Mouse (Mus musculus): Measurements from ENCODE around the gene Sema7a. TPM values are rescaled to one million over a fixed set of nuclear protein-coding genes. Genes with fewer than 3 reads are reported as not detected.

Gene Sema7a
- total and polyA plus RNA-seq, 2 experiments = 0.09 to 0.53 TPM

DNA sequence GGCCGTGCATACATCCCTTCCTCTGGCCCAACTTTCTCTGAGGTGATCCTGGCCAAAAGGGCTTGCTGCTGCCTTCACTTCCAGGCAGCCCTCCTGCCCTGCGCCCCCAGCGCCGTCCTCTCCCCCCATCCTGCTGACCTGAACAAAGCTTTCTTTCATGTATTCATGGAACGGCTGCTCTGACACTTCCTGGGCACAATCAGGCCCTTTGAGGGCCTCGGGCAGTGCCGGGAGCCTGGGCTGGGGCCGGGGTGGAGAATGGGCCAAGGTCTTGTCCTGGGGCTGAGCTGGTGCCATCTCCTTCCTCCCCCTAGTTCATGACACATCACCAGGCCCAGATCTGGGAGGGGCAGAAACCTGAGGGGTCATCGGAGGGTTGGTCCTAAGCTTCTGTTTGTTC, 10.6 kb downstream of the Sema7a start:
- Histone ChIP-seq H3K9ac (ENCODE audit: low read depth, low read length) (no peak overlapping the region), H3K4me3 (ENCODE audit: insufficient read depth, low read depth, low read length) (no peak overlapping the region), H3K79me2 (ENCODE audit: control insufficient read depth, insufficient read depth, low read length) (no peaks in the 10 kb centered on the region), H3K4me1 (ENCODE audit: control insufficient read depth, insufficient read depth, low read length) (no peaks in the 10 kb centered on the region), H3K36me3 (ENCODE audit: control insufficient read depth, insufficient read depth, low read length) (no peaks in the 10 kb centered on the region), H3K27me3 (ENCODE audit: control insufficient read depth, insufficient read depth, low read length) (no peaks in the 10 kb centered on the region; the same call in 1 of the 2 replicates), H3K27ac (replicated peaks; ENCODE audit: insufficient read depth, low read depth, low read length) (no peak overlapping the region)
- DNase-seq (ENCODE audit: extremely low read depth, low read depth, low spot score) = no peak
- TF ChIP-seq CTCF (IDR thresholded peaks at IDR 0.05; ENCODE audit: low read depth, low read length) (no peak), POLR2A (IDR thresholded peaks at IDR 0.05; ENCODE audit: extremely low read depth, insufficient read depth, low read length) (no peak)
- WGBS = 65% methylated on average over 9 of the region's 9 CpGs

DNA sequence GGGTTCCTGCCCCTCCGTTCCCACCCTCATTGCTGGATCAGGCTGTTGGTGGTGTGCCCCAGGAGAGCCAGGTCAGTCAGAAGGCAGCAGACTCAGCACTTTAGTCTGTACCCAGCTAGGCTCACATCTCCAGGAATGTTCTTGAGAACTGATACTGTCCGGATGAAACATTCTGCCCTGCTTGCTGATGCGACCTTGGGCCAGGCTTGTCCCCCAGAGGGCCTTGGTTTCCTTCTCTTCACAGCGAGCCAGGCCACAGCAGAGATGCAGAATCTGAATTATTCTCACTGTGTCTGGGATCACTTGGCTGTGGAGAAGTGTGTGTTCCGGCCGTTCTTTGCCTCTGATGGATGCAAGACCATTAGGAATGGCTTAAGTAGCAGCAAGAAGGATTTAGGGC, 12.1 kb downstream of the Sema7a start:
- no peak overlapping the region for H3K27ac ChIP-seq (replicated peaks; ENCODE audit: insufficient read depth, low read depth, low read length)
- no peak for DNase-seq (ENCODE audit: extremely low read depth, low read depth, low spot score)
- no peaks in the 10 kb centered on the region for H3K4me1 ChIP-seq (ENCODE audit: control insufficient read depth, insufficient read depth, low read length)
- H3K4me3 ChIP-seq (ENCODE audit: insufficient read depth, low read depth, low read length) = no peak overlapping the region
- no peak overlapping the region for H3K9ac ChIP-seq (ENCODE audit: low read depth, low read length)
- H3K27me3 ChIP-seq (ENCODE audit: control insufficient read depth, insufficient read depth, low read length) = no peaks in the 10 kb centered on the region; the same call in 1 of the 2 replicates
- 80% methylated on average over 6 of the region's 6 CpGs for WGBS
- H3K36me3 ChIP-seq (ENCODE audit: control insufficient read depth, insufficient read depth, low read length) = no peaks in the 10 kb centered on the region
- TF ChIP-seq CTCF (IDR thresholded peaks at IDR 0.05; ENCODE audit: low read depth, low read length) (no peak), POLR2A (IDR thresholded peaks at IDR 0.05; ENCODE audit: extremely low read depth, insufficient read depth, low read length) (no peak)
- H3K79me2 ChIP-seq (ENCODE audit: control insufficient read depth, insufficient read depth, low read length) = no peaks in the 10 kb centered on the region

DNA sequence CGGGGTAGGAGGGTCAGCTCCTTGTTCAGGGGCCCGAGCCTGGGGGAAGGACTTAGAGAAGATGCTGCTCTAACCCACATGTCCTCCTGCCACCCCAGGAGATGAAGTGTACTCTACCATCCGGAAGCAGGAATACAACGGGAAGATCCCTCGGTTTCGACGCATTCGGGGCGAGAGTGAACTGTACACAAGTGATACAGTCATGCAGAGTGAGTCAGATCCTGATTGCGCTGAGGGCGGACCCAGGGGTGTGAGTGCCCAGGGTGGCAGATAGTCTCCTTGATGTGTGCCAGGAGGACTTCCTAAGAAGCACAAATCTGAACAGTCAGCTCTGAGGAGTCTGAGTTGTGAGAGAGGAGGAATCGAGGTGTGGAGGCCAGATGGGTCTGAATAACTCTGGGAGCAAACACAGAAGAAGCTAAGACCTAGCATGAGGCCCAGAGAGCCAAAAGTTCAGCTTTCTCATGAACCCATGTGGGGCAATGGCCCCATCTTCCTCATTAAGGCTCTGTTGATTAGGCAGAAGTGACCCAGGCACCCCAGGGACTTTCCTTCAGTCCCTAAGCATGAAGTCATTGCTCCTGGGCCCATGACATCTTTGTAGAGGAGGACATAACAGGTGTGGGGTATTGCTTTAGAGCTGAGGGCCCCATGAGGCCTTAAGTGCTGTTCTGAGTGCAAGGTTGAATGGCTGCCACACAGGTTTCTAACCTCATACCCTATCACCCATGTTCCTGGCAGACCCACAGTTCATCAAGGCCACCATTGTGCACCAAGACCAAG, 15.2 kb downstream of the Sema7a start:
- Histone ChIP-seq H3K79me2 (ENCODE audit: control insufficient read depth, insufficient read depth, low read length) (no peaks in the 10 kb centered on the region), H3K9ac (ENCODE audit: low read depth, low read length) (no peak overlapping the region), H3K4me3 (ENCODE audit: insufficient read depth, low read depth, low read length) (no peak overlapping the region), H3K27me3 (ENCODE audit: control insufficient read depth, insufficient read depth, low read length) (no peaks in the 10 kb centered on the region), H3K27ac (replicated peaks; ENCODE audit: insufficient read depth, low read depth, low read length) (no peak overlapping the region), H3K4me1 (ENCODE audit: control insufficient read depth, insufficient read depth, low read length) (no peaks in the 10 kb centered on the region), H3K36me3 (ENCODE audit: control insufficient read depth, insufficient read depth, low read length) (no peaks in the 10 kb centered on the region)
- WGBS = 85% methylated on average over 12 of the region's 12 CpGs
- DNase-seq (ENCODE audit: extremely low read depth, low read depth, low spot score) = no peak
- TF ChIP-seq POLR2A (IDR thresholded peaks at IDR 0.05; ENCODE audit: extremely low read depth, insufficient read depth, low read length) = no peak
- TF ChIP-seq CTCF (IDR thresholded peaks at IDR 0.05; ENCODE audit: low read depth, low read length) = no peak

DNA sequence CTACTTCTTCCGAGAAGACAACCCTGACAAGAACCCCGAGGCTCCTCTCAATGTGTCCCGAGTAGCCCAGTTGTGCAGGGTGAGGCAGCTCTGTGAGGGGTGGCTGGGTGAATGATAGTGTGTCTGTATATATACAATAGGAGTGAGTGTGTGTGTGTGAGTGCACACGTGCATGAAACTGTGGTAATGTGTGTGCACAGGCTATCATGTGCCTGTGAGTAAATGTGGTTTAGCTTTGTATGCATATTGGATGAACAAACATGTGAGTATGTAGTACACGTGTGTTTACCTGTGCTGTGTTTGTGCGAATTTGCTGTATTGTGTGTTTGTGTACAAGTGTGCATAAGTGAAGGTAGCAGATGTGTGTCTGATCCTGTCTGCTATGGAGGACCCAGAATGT, 15.9 kb downstream of the Sema7a start:
- TF ChIP-seq CTCF (IDR thresholded peaks at IDR 0.05; ENCODE audit: low read depth, low read length) (no peak), POLR2A (IDR thresholded peaks at IDR 0.05; ENCODE audit: extremely low read depth, insufficient read depth, low read length) (no peak)

DNA sequence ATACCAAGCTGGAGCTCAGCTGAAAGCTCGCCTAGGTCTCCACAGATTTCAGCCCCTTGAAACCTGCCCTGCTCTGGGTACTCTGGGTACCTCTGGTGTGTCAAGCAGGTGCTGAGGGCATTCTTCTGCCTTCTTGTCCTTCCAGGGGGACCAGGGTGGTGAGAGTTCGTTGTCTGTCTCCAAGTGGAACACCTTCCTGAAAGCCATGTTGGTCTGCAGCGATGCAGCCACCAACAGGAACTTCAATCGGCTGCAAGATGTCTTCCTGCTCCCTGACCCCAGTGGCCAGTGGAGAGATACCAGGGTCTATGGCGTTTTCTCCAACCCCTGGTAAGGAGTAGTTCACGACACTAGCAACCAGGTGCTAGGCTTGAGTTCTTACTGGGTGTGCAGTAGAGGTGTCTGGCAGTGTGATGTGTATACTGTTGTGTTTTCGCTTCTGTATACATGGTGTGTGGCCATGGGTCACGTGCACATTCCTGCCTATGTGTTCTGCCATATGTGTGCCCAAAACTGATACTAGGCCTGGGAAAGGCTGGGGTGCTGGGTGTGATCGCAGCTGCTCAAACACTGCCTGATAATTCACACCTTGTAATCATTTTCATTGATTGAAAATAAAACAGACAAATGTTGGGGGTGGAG, 16.4 kb downstream of the Sema7a start:
- Histone ChIP-seq H3K79me2 (ENCODE audit: control insufficient read depth, insufficient read depth, low read length) (no peaks in the 10 kb centered on the region), H3K4me1 (ENCODE audit: control insufficient read depth, insufficient read depth, low read length) (no peaks in the 10 kb centered on the region), H3K27me3 (ENCODE audit: control insufficient read depth, insufficient read depth, low read length) (no peaks in the 10 kb centered on the region), H3K4me3 (ENCODE audit: insufficient read depth, low read depth, low read length) (no peak overlapping the region), H3K27ac (replicated peaks; ENCODE audit: insufficient read depth, low read depth, low read length) (no peak overlapping the region), H3K9ac (ENCODE audit: low read depth, low read length) (no peak overlapping the region), H3K36me3 (ENCODE audit: control insufficient read depth, insufficient read depth, low read length) (no peaks in the 10 kb centered on the region)
- 75% methylated on average over 9 of the region's 9 CpGs for WGBS
- no peak for DNase-seq (ENCODE audit: extremely low read depth, low read depth, low spot score)
- TF ChIP-seq POLR2A (IDR thresholded peaks at IDR 0.05; ENCODE audit: extremely low read depth, insufficient read depth, low read length) (no peak), CTCF (IDR thresholded peaks at IDR 0.05; ENCODE audit: low read depth, low read length) (no peak)

More for the DNA sequence above, 15.9 kb downstream of the Sema7a start:
- H3K9ac ChIP-seq (ENCODE audit: low read depth, low read length) = no peak overlapping the region
- no peaks in the 10 kb centered on the region for H3K79me2 ChIP-seq (ENCODE audit: control insufficient read depth, insufficient read depth, low read length)
- H3K4me3 ChIP-seq (ENCODE audit: insufficient read depth, low read depth, low read length) = no peak overlapping the region
- no peak overlapping the region for H3K27ac ChIP-seq (replicated peaks; ENCODE audit: insufficient read depth, low read depth, low read length)
- whole genome bisulfite sequencing = 83% methylated on average over 6 of the region's 6 CpGs
- no peaks in the 10 kb centered on the region for H3K27me3 ChIP-seq (ENCODE audit: control insufficient read depth, insufficient read depth, low read length)
- no peak for DNase-seq (ENCODE audit: extremely low read depth, low read depth, low spot score)
- no peaks in the 10 kb centered on the region for H3K36me3 ChIP-seq (ENCODE audit: control insufficient read depth, insufficient read depth, low read length)
- H3K4me1 ChIP-seq (ENCODE audit: control insufficient read depth, insufficient read depth, low read length) = no peaks in the 10 kb centered on the region

DNA sequence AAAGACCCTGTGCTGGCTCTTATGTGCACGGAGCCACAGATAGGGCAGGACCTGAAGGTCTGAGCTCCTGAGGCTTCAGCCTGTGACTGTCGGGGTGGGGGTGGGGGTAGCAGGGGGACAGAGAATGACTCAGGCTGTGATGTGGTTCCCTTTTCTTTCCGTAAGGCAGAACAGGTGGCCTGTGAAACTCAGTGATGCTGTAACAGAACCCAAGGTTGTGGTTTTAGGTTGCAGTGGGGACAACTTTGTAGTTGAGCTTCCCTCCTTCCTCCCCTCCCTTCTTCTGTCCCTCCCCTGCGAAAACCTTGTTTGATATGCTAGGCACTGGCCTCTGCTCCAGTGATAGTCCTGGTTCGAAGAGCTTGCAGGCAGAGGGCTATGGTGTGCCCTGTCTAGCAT, 16.9 kb downstream of the Sema7a start:
- no peak overlapping the region for H3K9ac ChIP-seq (ENCODE audit: low read depth, low read length)
- H3K27me3 ChIP-seq (ENCODE audit: control insufficient read depth, insufficient read depth, low read length) = no peaks in the 10 kb centered on the region
- H3K4me1 ChIP-seq (ENCODE audit: control insufficient read depth, insufficient read depth, low read length) = no peaks in the 10 kb centered on the region
- 69% methylated on average over 5 of the region's 5 CpGs for WGBS
- H3K79me2 ChIP-seq (ENCODE audit: control insufficient read depth, insufficient read depth, low read length) = no peaks in the 10 kb centered on the region
- no peak overlapping the region for H3K27ac ChIP-seq (replicated peaks; ENCODE audit: insufficient read depth, low read depth, low read length)
- no peak for DNase-seq (ENCODE audit: extremely low read depth, low read depth, low spot score)
- H3K4me3 ChIP-seq (ENCODE audit: insufficient read depth, low read depth, low read length) = no peak overlapping the region
- no peaks in the 10 kb centered on the region for H3K36me3 ChIP-seq (ENCODE audit: control insufficient read depth, insufficient read depth, low read length)
- TF ChIP-seq CTCF (IDR thresholded peaks at IDR 0.05; ENCODE audit: low read depth, low read length) (no peak), POLR2A (IDR thresholded peaks at IDR 0.05; ENCODE audit: extremely low read depth, insufficient read depth, low read length) (no peak)

Measured in liver, adult 2 months (tissue).